Mouse (Mus musculus): ENCODE data around the gene Rpgrip1l. TPM values are rescaled to one million over a fixed set of nuclear protein-coding genes. Genes with fewer than 3 reads are reported as not detected.

Gene Rpgrip1l
- polyA plus RNA-seq, 1 experiment = 0.27 TPM

DNA sequence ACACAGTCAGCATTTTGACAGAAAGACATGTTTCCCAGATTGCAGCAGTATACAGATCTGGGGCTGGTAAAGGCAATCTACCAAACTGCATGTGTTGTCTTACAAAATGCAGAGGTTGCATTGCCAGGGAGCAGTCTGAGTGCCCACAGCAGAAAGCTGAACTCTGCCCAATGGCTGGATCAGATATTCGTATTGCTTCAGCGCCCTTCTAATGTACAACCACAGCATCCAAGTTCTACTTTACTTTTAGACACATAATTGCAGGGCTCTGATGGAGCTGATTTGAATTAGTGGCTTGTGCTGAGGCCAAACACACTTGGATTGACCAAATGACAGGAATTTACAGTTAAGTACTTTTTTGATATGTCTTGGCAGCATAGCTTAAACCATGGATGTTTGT, 91.2 kb downstream of the Rpgrip1l start:
- Histone ChIP-seq H3K9me3 (no peaks in the 10 kb centered on the region), H3K4me1 (peaks cover 6% of the 10 kb centered on the region), H3K27me3 (replicated peaks) (no peaks in the 10 kb centered on the region), H3K4me3 (replicated peaks) (no peak overlapping the region), H3K36me3 (replicated peaks; ENCODE audit: low read length) (peaks cover 13% of the 10 kb centered on the region)
- TF ChIP-seq GATA1 (IDR thresholded peaks at IDR 0.05; ENCODE audit: borderline replicate concordance, low read length) = no peak
- TF ChIP-seq FLI1 (IDR thresholded peaks at IDR 0.05; ENCODE audit: low read length) = no peak

DNA sequence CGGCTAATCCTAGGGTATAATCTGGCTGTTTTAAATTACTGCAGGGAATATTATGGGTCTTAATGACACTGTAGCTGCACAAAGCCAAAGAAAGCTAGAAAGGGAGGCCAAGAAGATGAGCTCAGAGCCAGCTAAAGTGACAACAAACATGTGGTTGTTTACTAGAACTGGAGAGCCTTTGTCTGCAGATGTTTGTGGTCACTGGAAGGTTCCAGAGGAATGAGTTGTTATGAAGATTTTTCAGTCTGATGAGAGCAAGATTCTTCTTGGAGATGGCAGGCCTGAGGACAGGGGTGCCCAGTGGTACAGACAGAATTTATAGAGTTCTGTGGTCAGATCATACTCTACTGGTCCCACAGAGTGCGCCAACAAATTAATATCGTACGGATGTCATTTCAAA, 94.8 kb downstream of the Rpgrip1l start:
- H3K4me1 ChIP-seq = no peaks in the 10 kb centered on the region
- H3K27me3 ChIP-seq (replicated peaks) = no peaks in the 10 kb centered on the region
- H3K4me3 ChIP-seq (replicated peaks) = no peak overlapping the region
- TF ChIP-seq GATA1 (IDR thresholded peaks at IDR 0.05; ENCODE audit: borderline replicate concordance, low read length) = no peak
- TF ChIP-seq FLI1 (IDR thresholded peaks at IDR 0.05; ENCODE audit: low read length) = no peak
- H3K36me3 ChIP-seq (replicated peaks; ENCODE audit: low read length) = peaks cover 8% of the 10 kb centered on the region
- H3K9me3 ChIP-seq = no peaks in the 10 kb centered on the region

DNA sequence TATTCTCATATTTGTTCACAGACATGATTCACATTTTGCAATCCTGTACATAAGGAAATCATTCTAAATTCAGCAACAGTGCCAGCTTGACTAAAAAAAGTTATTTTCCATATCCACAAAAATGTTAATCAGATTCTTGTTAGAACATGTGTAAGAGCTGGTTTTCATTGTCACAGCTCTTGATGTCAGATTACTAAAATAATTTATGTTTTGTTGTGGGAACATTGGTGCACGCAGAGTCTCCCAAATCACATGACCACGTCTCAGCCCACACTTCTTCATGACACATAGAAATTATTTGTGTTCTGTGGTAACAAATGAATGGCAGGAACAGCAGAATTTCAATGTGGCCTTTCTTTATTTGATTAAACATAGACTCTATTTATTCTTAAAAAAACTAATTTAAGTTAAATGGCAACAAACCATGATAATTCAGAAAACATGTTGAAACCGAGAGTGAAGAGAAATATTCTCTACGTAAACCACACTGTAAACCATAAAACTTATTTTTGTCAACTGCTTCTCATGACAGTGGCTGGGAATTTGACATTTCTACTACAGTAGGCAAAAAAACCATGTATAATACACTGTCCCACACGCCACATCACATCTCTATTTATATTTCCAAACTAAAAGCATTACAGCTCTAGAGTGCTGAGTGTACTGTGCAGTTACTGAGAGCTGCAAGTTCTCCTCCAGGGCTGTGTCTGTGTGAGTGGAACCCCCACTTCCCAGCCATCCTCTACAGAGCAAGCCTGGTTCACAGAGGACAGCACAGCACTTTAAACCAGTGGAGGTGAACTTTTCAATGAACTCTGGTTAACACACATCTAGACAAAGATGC, 95.8 kb downstream of the Rpgrip1l start:
- TF ChIP-seq GATA1 (IDR thresholded peaks at IDR 0.05; ENCODE audit: borderline replicate concordance, low read length) = no peak
- TF ChIP-seq FLI1 (IDR thresholded peaks at IDR 0.05; ENCODE audit: low read length) = no peak
- no peaks in the 10 kb centered on the region for H3K4me1 ChIP-seq
- no peaks in the 10 kb centered on the region for H3K9me3 ChIP-seq
- H3K4me3 ChIP-seq (replicated peaks) = no peak overlapping the region
- no peaks in the 10 kb centered on the region for H3K27me3 ChIP-seq (replicated peaks)
- peaks cover 8% of the 10 kb centered on the region for H3K36me3 ChIP-seq (replicated peaks; ENCODE audit: low read length)

DNA sequence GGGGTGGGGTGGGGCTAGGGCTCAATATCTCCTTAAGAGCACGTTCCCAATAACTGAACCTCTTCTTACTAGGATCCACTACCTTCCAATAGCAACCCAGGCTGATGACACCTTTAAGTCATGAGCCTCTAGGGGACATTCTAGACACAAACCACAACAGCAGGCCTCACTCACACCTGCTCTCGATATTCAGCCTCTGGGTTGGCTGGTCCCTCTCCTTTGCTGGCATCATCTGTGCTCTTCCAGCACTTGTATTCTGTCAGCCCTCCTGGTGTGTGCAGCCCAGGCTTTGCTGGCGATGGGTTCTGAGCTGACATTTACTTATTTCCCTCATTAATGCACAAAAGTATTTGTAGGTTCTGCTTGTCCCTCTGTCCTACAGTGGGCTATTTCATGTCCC, 98.8 kb downstream of the Rpgrip1l start:
- H3K4me1 ChIP-seq = no peaks in the 10 kb centered on the region
- TF ChIP-seq GATA1 (IDR thresholded peaks at IDR 0.05; ENCODE audit: borderline replicate concordance, low read length) (no peak), FLI1 (IDR thresholded peaks at IDR 0.05; ENCODE audit: low read length) (no peak)
- no peak overlapping the region for H3K4me3 ChIP-seq (replicated peaks)
- no peaks in the 10 kb centered on the region for H3K36me3 ChIP-seq (replicated peaks; ENCODE audit: low read length)
- H3K9me3 ChIP-seq = no peaks in the 10 kb centered on the region
- no peaks in the 10 kb centered on the region for H3K27me3 ChIP-seq (replicated peaks)

DNA sequence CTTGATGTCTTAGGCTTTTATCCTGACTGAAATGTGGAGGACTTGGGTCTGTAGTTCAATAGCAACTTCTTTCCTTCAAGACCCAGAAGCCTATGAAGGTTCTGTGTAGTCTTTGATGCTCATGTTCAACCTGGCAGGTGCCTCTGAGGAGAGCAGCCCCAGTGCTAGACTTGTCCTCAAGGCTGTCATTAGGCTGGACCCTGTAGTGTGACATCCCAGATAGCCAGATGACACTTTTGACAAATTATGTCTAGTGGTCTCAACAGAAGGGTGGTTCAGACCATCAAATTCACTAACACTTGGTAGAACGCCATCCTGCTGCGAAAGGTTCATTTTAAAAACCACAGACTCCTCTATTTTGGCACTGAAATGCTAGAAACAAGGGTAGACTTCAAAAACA, 100.1 kb downstream of the Rpgrip1l start:
- Histone ChIP-seq H3K4me1 (no peaks in the 10 kb centered on the region), H3K36me3 (replicated peaks; ENCODE audit: low read length) (no peaks in the 10 kb centered on the region), H3K9me3 (no peaks in the 10 kb centered on the region), H3K27me3 (replicated peaks) (no peaks in the 10 kb centered on the region), H3K4me3 (replicated peaks) (no peak overlapping the region)
- TF ChIP-seq FLI1 (IDR thresholded peaks at IDR 0.05; ENCODE audit: low read length) (no peak), GATA1 (IDR thresholded peaks at IDR 0.05; ENCODE audit: borderline replicate concordance, low read length) (no peak)

DNA sequence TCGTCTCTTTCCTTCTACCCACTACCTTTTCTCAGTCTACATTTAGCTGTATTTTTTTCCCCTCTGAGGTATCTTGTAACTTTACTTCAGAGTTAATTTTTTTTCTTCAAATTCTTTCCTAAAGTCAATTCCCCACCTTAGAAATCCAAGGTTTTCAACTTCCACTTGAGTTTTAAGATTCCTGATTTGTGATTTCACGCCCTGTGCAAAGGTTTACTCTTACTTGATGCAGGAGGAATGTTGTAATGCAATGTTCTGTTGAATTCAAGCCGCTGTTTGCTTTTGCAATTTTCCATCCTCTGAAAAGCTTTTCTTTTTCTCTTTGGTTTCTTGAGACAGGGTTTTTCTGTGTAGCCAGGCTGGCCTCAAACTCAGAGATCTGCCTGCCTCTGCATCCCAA, 103.4 kb downstream of the Rpgrip1l start:
- H3K27me3 ChIP-seq (replicated peaks) = no peaks in the 10 kb centered on the region
- TF ChIP-seq FLI1 (IDR thresholded peaks at IDR 0.05; ENCODE audit: low read length) = no peak
- TF ChIP-seq GATA1 (IDR thresholded peaks at IDR 0.05; ENCODE audit: borderline replicate concordance, low read length) = no peak
- H3K36me3 ChIP-seq (replicated peaks; ENCODE audit: low read length) = no peaks in the 10 kb centered on the region
- peaks cover 2% of the 10 kb centered on the region; the same call in 1 of the 2 replicates for H3K9me3 ChIP-seq
- H3K4me3 ChIP-seq (replicated peaks) = no peak overlapping the region
- H3K4me1 ChIP-seq = no peaks in the 10 kb centered on the region

DNA sequence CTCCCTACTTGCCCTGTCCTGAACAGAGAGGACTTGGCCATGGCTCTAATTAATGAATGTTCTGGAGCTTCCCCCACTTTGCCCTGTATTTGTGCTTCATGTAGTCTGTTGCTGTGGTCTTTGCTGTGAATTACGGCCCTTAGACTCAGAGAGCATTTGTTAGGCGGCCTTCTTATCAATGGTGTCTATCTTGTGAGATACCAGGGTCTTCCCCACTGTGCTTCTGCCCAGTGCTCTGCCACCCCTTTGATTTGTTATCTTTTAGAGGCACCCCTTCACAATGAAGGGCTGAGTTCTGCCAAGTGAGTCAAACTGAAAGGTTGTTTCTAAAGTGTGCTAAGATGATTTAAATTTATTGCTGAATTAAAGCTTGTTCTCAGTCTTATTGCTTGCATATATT, 105.4 kb downstream of the Rpgrip1l start:
- H3K27me3 ChIP-seq (replicated peaks) = no peaks in the 10 kb centered on the region
- H3K9me3 ChIP-seq = peaks cover 5% of the 10 kb centered on the region; the same call in 1 of the 2 replicates
- H3K36me3 ChIP-seq (replicated peaks; ENCODE audit: low read length) = no peaks in the 10 kb centered on the region
- no peak overlapping the region for H3K4me3 ChIP-seq (replicated peaks)
- no peaks in the 10 kb centered on the region for H3K4me1 ChIP-seq
- TF ChIP-seq GATA1 (IDR thresholded peaks at IDR 0.05; ENCODE audit: borderline replicate concordance, low read length) (no peak), FLI1 (IDR thresholded peaks at IDR 0.05; ENCODE audit: low read length) (no peak)

DNA sequence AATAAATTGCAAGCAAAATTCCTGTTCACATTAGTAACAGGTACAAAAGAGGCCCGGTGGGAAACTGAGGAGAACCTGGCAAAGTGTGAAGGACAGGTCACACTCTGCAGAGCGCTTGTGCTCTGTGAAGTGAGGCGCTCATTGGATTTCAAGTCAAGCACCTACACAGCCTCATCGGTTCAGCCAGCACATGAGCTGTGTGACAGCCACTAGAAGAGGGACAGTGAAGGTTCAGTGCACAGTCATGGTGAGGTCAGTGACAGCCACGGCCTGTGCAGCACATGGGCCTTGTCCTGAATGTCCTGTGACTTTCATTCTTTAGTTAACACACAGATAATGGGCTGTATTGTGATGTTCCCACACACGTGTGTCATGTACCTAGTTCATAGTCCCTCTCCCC, 107.2 kb downstream of the Rpgrip1l start:
- TF ChIP-seq FLI1 (IDR thresholded peaks at IDR 0.05; ENCODE audit: low read length) = no peak
- no peak for TF ChIP-seq GATA1 (IDR thresholded peaks at IDR 0.05; ENCODE audit: borderline replicate concordance, low read length)

DNA sequence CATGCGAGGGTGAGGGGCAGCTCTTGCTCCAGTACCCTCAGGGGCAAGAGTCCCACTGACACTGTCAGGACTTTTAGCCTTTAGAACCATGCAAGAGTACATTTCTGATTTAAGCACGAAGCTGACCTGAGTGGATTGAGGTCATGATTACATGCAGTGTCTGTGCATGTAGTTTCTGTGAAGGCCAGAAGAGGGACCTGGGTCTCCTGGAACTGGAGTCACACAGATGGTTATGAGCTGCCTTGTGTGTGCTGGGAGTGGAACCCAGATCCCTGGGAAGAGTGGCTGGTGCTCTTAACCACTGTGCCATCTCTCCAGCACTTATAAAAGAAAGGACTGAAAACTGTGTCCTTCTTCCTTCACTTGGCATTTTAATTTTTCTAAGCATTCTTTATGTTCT, 111.9 kb downstream of the Rpgrip1l start:
- Histone ChIP-seq H3K27me3 (replicated peaks) (peaks cover 11% of the 10 kb centered on the region), H3K9me3 (peaks cover 11% of the 10 kb centered on the region; the same call in 1 of the 2 replicates), H3K36me3 (replicated peaks; ENCODE audit: low read length) (no peaks in the 10 kb centered on the region), H3K4me1 (no peaks in the 10 kb centered on the region), H3K4me3 (replicated peaks) (no peak overlapping the region)
- TF ChIP-seq FLI1 (IDR thresholded peaks at IDR 0.05; ENCODE audit: low read length) (no peak), GATA1 (IDR thresholded peaks at IDR 0.05; ENCODE audit: borderline replicate concordance, low read length) (no peak)

More for the DNA sequence above, 107.2 kb downstream of the Rpgrip1l start:
- H3K36me3 ChIP-seq (replicated peaks; ENCODE audit: low read length) = no peaks in the 10 kb centered on the region
- peaks cover 2% of the 10 kb centered on the region for H3K27me3 ChIP-seq (replicated peaks)
- peaks cover 10% of the 10 kb centered on the region; the same call in 1 of the 2 replicates for H3K9me3 ChIP-seq
- H3K4me1 ChIP-seq = no peaks in the 10 kb centered on the region
- peak overlapping the region; percentile 51 for H3K4me3 ChIP-seq (replicated peaks)

DNA sequence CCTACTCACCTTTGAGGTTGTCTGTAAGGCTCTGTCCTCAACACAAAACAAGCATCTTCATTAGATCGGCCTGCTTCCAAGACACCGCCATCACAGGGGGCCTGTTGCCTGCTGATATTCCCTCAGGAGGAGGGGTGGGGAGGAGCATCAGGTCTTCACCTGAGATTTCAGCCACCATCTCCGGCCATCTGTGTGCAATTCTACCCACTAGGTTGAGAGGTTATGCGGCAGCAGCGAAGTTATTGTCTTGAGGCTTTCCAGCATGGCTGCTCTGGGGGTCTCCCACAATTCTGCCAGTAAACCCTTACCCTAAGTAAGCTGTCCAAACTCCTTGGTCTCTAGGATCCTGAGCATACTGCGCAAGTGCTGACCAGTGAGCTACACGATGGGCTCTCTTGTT, 113.2 kb downstream of the Rpgrip1l start, which contains the start of gene Aktip:
TSS of gene Aktip (minus strand) at position 101 of the 400 bp plus-strand sequence.
- Histone ChIP-seq H3K9me3 (peaks cover 11% of the 10 kb centered on the region; the same call in 1 of the 2 replicates), H3K4me3 (replicated peaks) (no peak within 1 kb of the TSS), H3K4me1 (no peaks in the 10 kb centered on the region), H3K36me3 (replicated peaks; ENCODE audit: low read length) (no peaks in the 10 kb centered on the region), H3K27me3 (replicated peaks) (peaks cover 17% of the 10 kb centered on the region)
- TF ChIP-seq GATA1 (IDR thresholded peaks at IDR 0.05; ENCODE audit: borderline replicate concordance, low read length) (no peak), FLI1 (IDR thresholded peaks at IDR 0.05; ENCODE audit: low read length) (no peak)
